Mouse (Mus musculus) ES-E14 (cell line): ENCODE data around the gene Mfap4. TPM values are rescaled to one million over a fixed set of nuclear protein-coding genes. Genes with fewer than 3 reads are reported as not detected.
A peak's percentile ranks its signal among the peaks of the same experiment; 100 is the strongest.

ENCODE experiments used
- DNase-seq: peaks from one replicate; pipeline ENCODE4 v3.0.0-alpha.2; 2013; ENCODE audit warnings: low read depth, low spot score
- H3K27ac ChIP-seq: 2 replicates; pipeline ENCODE4 v1.5.1; 2012; ENCODE audit warnings: low read depth, mild to moderate bottlenecking, low read length, moderate library complexity, mixed read lengths; ENCODE audit not compliant: poor library complexity, insufficient read depth, severe bottlenecking
- H3K36me3 ChIP-seq: 2 replicates; pipeline ENCODE4 v1.6.1; 2012; ENCODE audit warnings: mild to moderate bottlenecking, low read length, moderate library complexity, mixed read lengths; ENCODE audit not compliant: control insufficient read depth, poor library complexity, insufficient read depth, severe bottlenecking
- H3K4me1 ChIP-seq, 2 experiments: fragments of 150-350 bp in 1 of 2; sonication (generic) in 1 of 2; 2 replicates each; pipeline ENCODE4 v1.6.1; 2012; ENCODE audit warnings: low read length in 2 of 2, mild to moderate bottlenecking in 1 of 2, mixed read lengths in 1 of 2; ENCODE audit not compliant: control insufficient read depth in 2 of 2, insufficient read depth in 2 of 2, poor library complexity in 1 of 2
- H3K4me3 ChIP-seq, 2 experiments: fragments of 150-350 bp in 1 of 2; sonication (generic) in 1 of 2; 2 replicates each; pipeline ENCODE4 v1.5.1; 2012; ENCODE audit warnings: low read length in 2 of 2, low read depth in 1 of 2, mild to moderate bottlenecking in 1 of 2, mixed read lengths in 1 of 2; ENCODE audit not compliant: insufficient read depth in 1 of 2, poor library complexity in 1 of 2, severe bottlenecking in 1 of 2
- H3K9ac ChIP-seq: 2 replicates; pipeline ENCODE4 v1.6.1; 2012; ENCODE audit warnings: low read depth, mild to moderate bottlenecking, low read length, mixed read lengths; ENCODE audit not compliant: poor library complexity, insufficient read depth, severe bottlenecking
- H3K9me3 ChIP-seq: fragments of 150-350 bp; sonication (generic); 2 replicates; pipeline ENCODE4 v1.6.1; 2012; ENCODE audit warnings: low read depth, mild to moderate bottlenecking, low read length; ENCODE audit not compliant: control insufficient read depth, insufficient read depth
- CHD2 ChIP-seq: IDR thresholded peaks from 2 replicates; pipeline ENCODE4 v1.6.1; 2014; ENCODE audit warnings: mild to moderate bottlenecking, low read depth, low read length, inconsistent platforms
- HCFC1 ChIP-seq: IDR thresholded peaks from 2 replicates; pipeline ENCODE4 v1.6.1; 2012; ENCODE audit warnings: low read length, inconsistent platforms, borderline replicate concordance; ENCODE audit not compliant: insufficient read depth
- MAFK ChIP-seq: IDR thresholded peaks from 2 replicates; pipeline ENCODE4 v1.6.1; 2014; ENCODE audit warnings: mild to moderate bottlenecking, low read depth, low read length, inconsistent platforms; ENCODE audit not compliant: insufficient read depth
- ZC3H11A ChIP-seq: IDR thresholded peaks from 2 replicates; pipeline ENCODE4 v1.6.1; 2012; ENCODE audit warnings: low read depth, mild to moderate bottlenecking, inconsistent platforms, low read length, borderline replicate concordance
- ZNF384 ChIP-seq: IDR thresholded peaks from 2 replicates; pipeline ENCODE4 v1.6.1; 2012; ENCODE audit warnings: low read depth, low read length, inconsistent platforms
- in situ Hi-C, 2 experiments: fragments of 600-800 bp; cut with MboI; formaldehyde crosslinking; loops; one replicate each; pipeline ENCODE4 v1.15.1; 2025; ENCODE audit warnings: low sequenced_read_pairs in 2 of 2, inconsistent platforms in 1 of 2; ENCODE audit not compliant: unreplicated experiment in 2 of 2
- total RNA-seq: library from RNA; depleted of rRNA; stranded (reverse); fragments of 300-350 nt; gene quantifications from 2 replicates; pipeline ENCODE4 v1.2.3, GENCODE M21; 2012

Gene Mfap4
- total RNA-seq, 1 experiment: 2.9 TPM

DNA sequence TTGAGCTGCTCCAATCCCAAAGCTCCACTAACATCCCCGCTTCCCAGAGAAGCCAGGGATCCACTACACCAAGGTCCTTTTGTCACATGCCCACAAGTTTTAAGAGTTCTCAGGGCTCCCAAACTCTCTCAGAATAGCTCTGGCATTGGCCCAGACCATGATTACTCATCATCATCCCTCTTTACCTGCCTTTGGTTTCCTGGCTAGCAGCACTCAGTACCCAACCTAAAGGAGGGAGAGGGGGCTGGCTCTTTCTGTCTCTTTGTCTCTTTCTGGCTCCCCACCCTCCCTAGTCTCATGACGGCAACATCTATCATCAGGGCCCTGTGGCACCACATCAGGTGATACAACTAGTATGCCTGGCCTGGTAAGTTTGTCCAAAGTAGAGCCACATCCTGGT, 47.6 kb downstream of the Mfap4 start:
- TF ChIP-seq HCFC1: no peak
- TF ChIP-seq CHD2: no peak
- TF ChIP-seq ZC3H11A: no peak
- TF ChIP-seq MAFK: no peak
- no peak for TF ChIP-seq ZNF384
- H3K4me3 ChIP-seq: no peak overlapping the region
- no peaks in the 10 kb centered on the region for H3K9me3 ChIP-seq
- DNase-seq: no peak
- H3K4me1 ChIP-seq: peaks cover 3 to 29% of the 10 kb centered on the region in 2 experiments; a peak in 2 of 4 replicates
- no peak overlapping the region for H3K9ac ChIP-seq
- in situ Hi-C loops: no loop called here
- H3K36me3 ChIP-seq: peaks cover 11% of the 10 kb centered on the region
- no peak overlapping the region for H3K27ac ChIP-seq

DNA sequence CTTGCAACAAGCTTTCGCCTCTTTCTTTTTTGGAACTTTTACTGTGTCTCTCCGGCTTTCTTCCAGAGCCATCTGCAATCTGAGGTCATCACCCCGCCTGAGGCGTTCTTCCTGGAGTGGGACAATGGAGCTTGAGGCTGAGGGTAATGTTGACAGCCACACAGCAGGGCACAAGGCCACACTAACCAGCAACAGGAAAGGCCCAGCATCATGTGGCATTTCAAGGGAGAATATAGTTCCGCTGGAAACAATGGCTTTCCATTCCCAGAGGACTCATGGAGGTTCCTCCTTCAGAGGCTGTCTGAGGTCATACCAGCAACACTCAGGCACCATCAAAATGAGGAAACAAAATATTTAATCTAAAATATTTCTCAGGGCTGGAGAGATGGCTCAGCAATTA, 48.3 kb downstream of the Mfap4 start:
- no peak overlapping the region for H3K9ac ChIP-seq
- DNase-seq: peak; percentile 33
- no peak overlapping the region for H3K4me3 ChIP-seq
- in situ Hi-C loops: no loop called here
- H3K27ac ChIP-seq: no peak overlapping the region
- no peaks in the 10 kb centered on the region for H3K9me3 ChIP-seq
- H3K4me1 ChIP-seq: peaks cover 2 to 26% of the 10 kb centered on the region in 2 experiments; a peak in 2 of 4 replicates
- peaks cover 12% of the 10 kb centered on the region for H3K36me3 ChIP-seq
- TF ChIP-seq ZC3H11A (no peak), CHD2 (no peak), HCFC1 (no peak), MAFK (no peak)

DNA sequence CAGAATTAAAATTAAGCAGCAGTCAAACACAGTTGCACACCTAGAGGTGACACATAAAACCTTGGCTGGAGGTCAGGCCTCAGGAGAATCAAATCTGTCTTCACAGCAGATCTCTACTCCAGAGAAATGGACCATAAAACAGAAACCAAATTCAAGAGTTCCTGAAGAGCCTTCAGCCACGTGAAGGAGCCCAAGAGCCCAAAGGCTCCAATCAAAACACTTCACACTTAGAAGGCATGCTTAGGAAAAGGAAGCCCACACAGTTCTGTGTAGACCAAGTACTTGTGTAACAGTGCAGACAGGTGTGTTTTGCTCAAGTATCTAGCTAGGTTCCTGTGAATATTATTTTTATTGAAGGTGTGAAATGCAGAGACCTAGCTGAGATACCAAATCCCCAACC, 50.3 kb downstream of the Mfap4 start:
- no peak for TF ChIP-seq ZC3H11A
- TF ChIP-seq CHD2: no peak
- no peak for TF ChIP-seq ZNF384
- no peak for TF ChIP-seq MAFK
- no peak for TF ChIP-seq HCFC1
- Histone ChIP-seq H3K4me3 (no peak overlapping the region), H3K36me3 (peaks cover 18% of the 10 kb centered on the region), H3K4me1 (peaks cover 0 to 20% of the 10 kb centered on the region in 2 experiments; a peak in 2 of 4 replicates), H3K27ac (no peak overlapping the region), H3K9ac (no peak overlapping the region), H3K9me3 (no peaks in the 10 kb centered on the region)
- no peak for DNase-seq
- in situ Hi-C loops: no loop called here

DNA sequence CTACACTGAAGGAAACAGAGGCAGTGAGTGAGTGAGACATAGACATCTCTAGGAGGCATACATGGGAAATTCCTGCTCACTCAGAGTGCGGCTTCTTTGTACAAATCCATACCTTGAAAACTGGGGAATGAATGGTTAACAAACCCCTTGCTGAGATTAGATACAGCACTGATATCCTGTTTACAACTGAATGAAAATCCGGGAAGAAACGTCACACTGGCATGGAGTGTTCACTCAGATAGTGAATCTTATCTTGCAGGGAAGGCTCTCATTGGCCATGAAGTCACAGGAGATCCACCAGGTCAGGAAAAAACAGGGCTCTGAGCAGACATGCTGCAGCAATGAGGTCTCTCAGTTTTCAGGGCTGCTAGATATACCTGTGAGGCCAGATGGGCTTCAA, 51.7 kb downstream of the Mfap4 start:
- no peak overlapping the region; the same call in 1 of the 2 replicates for H3K27ac ChIP-seq
- H3K4me3 ChIP-seq: no peak overlapping the region
- peaks cover 17% of the 10 kb centered on the region for H3K36me3 ChIP-seq
- H3K9me3 ChIP-seq: no peaks in the 10 kb centered on the region
- TF ChIP-seq CHD2: no peak
- no peak for TF ChIP-seq MAFK
- no peak for TF ChIP-seq ZC3H11A
- TF ChIP-seq HCFC1: no peak
- no peak for TF ChIP-seq ZNF384
- no peak for DNase-seq
- peaks cover 0 to 30% of the 10 kb centered on the region in 2 experiments; a peak in 3 of 4 replicates for H3K4me1 ChIP-seq
- no peak overlapping the region; the same call in 1 of the 2 replicates for H3K9ac ChIP-seq
- in situ Hi-C loops: no loop called here
